Mouse (Mus musculus) erythroid progenitor cell, adult 5-6 weeks (primary cell): ENCODE data around the gene Nkiras2. TPM values are rescaled to one million over a fixed set of nuclear protein-coding genes. Genes with fewer than 3 reads are reported as not detected.
"Not testable (repeated sequence)": the region's sequence is repeated elsewhere in the genome, so short reads cannot be mapped to it uniquely, and the experiment has no call there.

Experiments used
- ATAC-seq: replicated peaks from 2 replicates; pipeline ENCODE4 v1.8.0; 2016; ENCODE audit warnings: moderate number of reproducible peaks, mild to moderate bottlenecking, moderate TSS enrichment, inconsistent platforms; ENCODE audit not compliant: poor library complexity, low FRiP score, severe bottlenecking
- total RNA-seq, 2 experiments: library from RNA; stranded (forward) in 1 of 2; stranded (reverse) in 1 of 2; fragments of 150-400 nt in 1 of 2; fragments of 186-747, 209-891 nt in 1 of 2; gene quantifications; 2 replicates each; pipeline versions ENCODE4 v1.2.3 to v1.2.4; 2015 to 2017; ENCODE audit warnings: low replicate concordance in 2 of 2

Gene Nkiras2
- total RNA-seq, 2 experiments from 2014 or later, result 5.8 to 17.2 TPM

DNA sequence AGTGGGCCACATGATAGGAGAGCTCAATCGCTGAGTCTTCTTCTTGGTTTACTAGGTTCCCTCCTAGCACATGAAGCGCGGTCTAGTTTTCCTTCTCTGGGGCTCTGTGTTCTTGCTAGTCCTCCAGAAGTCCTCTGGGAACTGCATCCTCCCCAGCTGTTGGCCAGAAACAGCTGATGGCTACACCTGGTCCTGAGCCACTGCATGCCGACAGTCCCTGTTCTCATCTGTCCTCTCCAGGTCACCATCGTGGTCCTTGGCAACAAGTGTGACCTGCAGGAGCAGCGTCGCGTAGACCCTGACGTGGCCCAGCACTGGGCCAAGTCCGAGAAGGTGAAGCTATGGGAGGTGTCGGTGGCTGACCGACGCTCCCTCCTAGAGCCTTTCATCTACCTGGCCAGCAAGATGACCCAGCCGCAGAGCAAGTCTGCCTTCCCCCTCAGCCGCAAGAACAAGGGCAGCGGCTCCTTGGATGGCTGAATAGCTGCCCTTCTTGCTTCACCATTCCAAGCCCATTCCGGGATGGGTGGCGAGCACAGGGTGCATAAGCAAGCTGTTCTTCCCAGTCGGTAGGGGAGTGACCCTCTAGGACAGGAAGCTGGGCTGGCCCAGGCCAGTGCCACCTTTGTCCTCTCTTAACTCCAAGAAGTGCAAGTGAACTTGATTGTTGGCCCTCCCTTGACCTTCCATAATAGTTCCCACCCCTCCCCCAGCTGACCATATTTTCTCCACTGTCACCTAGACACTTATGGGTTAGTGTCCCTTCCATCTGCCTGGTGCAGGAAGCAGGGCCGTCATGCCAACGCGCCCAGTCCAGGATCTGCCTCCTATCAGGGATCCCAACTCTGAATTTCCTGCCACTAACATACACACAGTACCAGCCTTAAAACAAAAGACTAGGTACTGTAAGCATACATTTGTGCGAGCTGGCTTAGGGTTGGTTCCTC is 7.0 kb downstream of the Nkiras2 start:
- ATAC-seq, result no peak

- peak; percentile 69 for ATAC-seq
Measured at GRCm38 (mm10) chr11:100626701-100627195, 7.7 kb downstream of the Nkiras2 start.

GRCm38 (mm10) chr11:100628056-100628455 is 9.0 kb downstream of the Nkiras2 start:
- ATAC-seq, result no peak

DNA sequence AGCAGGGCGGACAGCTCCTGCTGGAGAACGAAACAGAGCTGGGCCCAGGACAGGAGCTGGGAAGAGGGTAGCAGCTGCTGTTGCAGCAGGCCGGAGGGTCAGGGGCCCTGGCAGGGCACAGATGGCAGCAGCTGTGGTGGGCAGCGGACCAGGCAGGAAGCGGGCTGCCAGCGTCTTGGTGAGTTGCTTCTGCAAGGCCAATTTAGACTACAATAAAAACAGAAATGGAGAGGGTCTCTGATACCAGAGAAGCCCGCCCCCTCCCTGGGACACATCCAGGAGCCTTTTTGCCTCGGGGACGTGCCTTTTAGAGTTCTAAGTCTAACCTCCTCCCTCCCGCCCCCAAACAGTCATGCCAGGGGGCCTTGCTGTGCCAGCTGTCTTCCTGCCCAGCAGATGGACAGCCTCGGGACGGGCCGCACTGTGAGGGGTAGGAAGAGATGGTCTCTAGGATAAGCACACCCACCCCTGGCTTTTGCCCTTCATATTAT is 9.9 kb downstream of the Nkiras2 start:
- ATAC-seq, result no peak

GRCm38 (mm10) chr11:100634530-100634929 is 15.5 kb downstream of the Nkiras2 start:
- ATAC-seq, result no peak

DNA sequence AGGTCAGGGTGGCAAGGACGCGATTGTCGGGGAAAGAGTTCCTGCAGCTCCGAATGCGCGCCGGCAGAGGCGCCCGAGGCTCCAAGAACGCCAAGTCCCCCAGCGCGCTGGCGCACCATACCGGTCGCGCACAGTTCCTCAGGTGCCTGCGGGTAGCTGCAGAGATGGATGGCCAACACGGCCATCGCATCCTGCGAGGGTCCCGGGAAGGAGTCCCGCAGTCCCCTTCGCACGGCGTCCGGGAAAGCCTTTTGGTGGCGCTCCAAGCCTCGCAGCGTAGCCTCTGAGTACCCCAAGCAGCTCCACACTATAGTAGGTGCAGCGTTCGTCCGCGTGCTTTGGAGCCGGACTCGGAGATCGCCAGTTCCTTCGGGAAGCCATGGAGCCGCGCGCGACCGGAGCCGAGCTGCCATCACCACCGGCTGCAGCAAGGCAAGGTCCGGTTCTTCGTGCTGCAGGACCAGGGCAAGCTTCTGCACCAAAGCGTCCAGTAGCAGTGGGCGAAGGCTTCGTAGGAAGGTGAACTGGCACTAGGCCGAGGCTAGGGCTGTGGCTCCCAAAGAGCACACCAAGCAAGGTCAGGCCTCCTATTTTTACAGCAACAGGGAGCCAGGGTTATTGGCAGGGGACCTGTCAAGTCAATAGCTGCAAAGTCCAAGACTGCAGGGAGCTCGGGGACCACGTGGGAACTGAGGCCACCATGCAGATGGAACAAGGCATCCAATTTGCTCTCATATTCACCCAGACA is 21.3 kb downstream of the Nkiras2 start:
- no peak for ATAC-seq

- no peak for ATAC-seq
Measured at GRCm38 (mm10) chr11:100643612-100644575, 24.9 kb downstream of the Nkiras2 start.

GRCm38 (mm10) chr11:100646265-100646664 is 27.2 kb downstream of the Nkiras2 start:
- ATAC-seq, result peak; percentile 49; the same call in 1 of the 2 replicates

DNA sequence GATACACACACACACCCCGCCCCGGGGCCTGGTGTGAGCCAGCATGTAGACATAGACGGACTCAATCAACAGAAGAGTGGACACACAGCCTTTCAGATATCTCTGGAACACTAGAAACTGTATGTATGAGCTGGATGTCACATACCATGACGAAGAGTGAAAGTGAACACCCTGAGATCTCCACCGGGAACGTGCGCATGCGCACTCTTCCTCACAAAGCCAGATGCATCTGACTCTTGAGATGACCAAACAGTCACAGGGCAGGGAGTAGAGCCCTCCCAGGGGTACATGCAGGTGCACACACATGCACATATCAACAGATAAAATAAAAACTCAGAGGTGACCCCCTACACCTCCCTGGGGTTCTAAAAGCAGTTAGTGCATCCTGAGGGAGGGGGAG is 29.4 kb downstream of the Nkiras2 start:
- no peak for ATAC-seq

DNA sequence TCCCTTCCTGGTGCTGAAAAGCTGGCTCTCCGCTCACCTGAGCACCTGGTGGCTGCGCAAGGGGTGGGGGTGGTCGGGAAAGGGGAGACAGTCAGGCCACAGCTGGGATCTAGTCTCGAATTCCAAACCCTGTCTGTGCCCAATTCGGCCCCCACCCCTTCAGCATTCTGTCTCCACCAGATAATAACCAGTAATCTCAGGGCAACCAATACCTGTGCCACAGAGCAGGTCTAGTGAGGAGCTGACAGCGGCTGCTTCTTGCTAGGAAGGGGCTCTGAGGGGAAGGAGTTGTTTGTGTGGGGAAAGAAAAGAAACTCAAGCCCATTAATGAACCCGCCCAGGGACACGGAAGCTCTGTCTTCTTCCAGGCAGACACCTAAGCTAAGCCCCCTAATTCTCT is 32.2 kb downstream of the Nkiras2 start:
- ATAC-seq, result no peak

DNA sequence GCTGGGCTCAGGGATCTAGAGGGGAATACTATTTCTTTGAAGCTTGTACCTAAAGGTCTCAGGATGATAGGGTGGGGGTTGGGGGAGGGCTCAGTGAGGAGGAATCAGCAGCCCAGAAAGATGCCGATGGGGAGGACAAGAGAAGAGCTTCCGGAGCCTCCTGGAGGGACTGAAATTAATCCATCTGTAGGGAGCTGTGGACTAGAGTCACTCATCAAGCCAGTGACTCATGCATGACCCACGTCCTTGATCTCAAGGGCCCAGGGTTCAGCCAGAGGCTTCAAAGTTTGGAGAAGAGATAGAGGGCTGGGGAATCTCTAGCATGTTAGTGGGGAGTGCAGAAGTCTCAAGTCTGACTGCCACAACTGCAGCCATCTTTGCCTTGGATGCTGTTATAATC is 32.7 kb downstream of the Nkiras2 start:
- ATAC-seq, result no peak

DNA sequence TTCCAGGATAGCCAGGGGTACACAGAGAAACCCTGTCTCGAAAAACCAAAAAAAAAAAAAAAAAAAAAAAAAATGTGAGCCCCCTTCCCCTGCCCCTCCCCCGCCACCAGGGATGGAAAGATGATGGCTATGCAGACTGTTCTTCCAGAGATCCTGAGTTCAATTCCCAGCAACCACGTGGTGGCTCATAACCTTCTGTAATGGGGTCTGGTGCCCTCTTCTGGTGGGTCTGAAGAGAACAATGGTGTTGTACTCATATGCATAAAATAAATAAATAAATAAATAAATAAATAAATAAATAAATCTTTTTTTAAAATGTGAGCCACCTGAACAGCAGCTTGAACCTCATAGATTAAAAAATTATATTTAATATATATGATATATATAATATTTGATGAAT is 36.5 kb downstream of the Nkiras2 start:
- ATAC-seq, result not testable (repeated sequence)

GRCm38 (mm10) chr11:100656458-100656857 is 37.4 kb downstream of the Nkiras2 start:
- ATAC-seq, result no peak

DNA sequence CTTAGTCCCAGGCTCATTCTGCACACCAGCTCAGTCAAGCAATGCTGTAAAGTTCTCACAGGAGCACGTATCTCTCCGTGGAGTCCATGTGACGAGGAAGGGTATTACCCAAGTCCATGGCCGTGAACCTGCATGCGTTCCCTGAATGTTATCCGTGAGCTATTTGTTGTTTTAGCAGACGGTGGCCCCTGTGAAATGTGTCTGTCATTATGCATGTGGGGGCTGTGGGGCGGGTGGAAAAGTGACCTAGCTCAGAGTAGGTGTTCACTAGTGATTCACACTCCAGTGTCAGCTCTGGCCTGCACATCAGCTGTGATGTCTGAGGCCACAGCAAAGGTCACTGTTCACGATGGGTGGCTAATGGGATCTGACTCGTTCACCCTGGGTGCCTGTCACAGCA is 40.8 kb downstream of the Nkiras2 start:
- no peak for ATAC-seq

DNA sequence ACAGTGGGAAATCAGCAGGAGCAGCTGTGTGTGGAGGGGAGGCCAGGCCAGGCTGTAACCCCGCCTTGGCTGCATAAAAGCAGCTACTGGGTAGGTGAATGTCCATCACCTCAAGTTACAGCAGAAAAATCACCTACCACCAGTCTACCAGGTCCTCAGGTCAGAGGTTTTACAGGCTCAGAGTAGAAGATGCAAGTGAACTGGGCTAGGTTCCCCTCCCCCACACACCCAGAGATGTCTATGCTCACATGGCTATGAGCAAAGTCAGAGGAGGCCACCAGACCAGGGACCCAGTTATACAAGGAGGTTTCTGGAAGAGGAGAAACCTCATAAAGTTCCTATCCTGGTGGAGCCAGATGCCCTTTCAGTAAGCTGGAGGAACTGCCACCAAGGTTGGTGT is 52.0 kb downstream of the Nkiras2 start:
- no peak for ATAC-seq

DNA sequence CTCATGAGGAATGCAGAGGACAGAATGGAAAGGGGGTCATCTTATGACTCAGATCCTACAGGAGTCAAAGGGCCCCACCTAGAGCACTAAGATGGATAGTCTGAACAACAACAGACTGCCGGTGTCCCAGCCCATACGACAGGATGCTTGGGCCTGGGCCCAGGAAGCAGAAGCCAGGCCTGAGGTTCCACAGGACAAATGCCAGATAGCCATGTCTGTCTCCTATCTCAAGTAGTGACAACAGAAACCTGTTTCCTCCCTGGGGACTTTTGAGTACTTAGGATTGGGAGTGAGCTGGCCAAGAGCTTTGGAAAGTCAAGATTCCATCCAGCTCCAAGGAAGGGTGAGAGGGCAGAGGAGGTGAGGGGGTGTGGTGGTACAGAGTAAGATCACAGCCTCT is 52.9 kb downstream of the Nkiras2 start:
- ATAC-seq, result no peak

GRCm38 (mm10) chr11:100673169-100673568 is 54.1 kb downstream of the Nkiras2 start:
- no peak for ATAC-seq
